Mouse (Mus musculus): ENCODE data around the gene Atp6v0a4.

GRCm38 (mm10) chr6:38159576-38159975 lies 35.2 kb upstream of the Atp6v0a4 start:
- TF ChIP-seq POLR2A (IDR thresholded peaks at IDR 0.05; ENCODE audit: low read depth, low read length) (no peak), CTCF (conservative IDR thresholded peaks at IDR 0.05; ENCODE audit: insufficient read depth, insufficient read length, low read depth, low read length) (no peak)
